Mouse (Mus musculus) ES-Bruce4 (cell line): Measurements from ENCODE around the gene Rfc4. TPM values are rescaled to one million over a fixed set of nuclear protein-coding genes. Genes with fewer than 3 reads are reported as not detected.

ENCODE experiments used
- H3K27ac ChIP-seq: 2 replicates; pipeline ENCODE4 v1.5.1; 2012; ENCODE audit warnings: low read length, inconsistent platforms; ENCODE audit not compliant: insufficient read depth
- H3K27me3 ChIP-seq: 2 replicates; pipeline ENCODE4 v1.6.1; 2012; ENCODE audit warnings: mild to moderate bottlenecking, low read length, inconsistent platforms; ENCODE audit not compliant: control insufficient read depth, poor library complexity, insufficient read depth, severe bottlenecking
- H3K36me3 ChIP-seq: 2 replicates; pipeline ENCODE4 v1.6.1; 2012; ENCODE audit warnings: inconsistent platforms, mild to moderate bottlenecking, low read length, moderate library complexity; ENCODE audit not compliant: control insufficient read depth, poor library complexity, insufficient read depth, severe bottlenecking
- H3K4me1 ChIP-seq: one replicate; pipeline ENCODE4 v1.8.1; 2011; ENCODE audit warnings: low read length; ENCODE audit not compliant: control insufficient read depth, insufficient read depth
- H3K4me3 ChIP-seq: 2 replicates; pipeline ENCODE4 v1.5.1; 2011; ENCODE audit warnings: low read depth, mild to moderate bottlenecking, low read length
- H3K9ac ChIP-seq: 2 replicates; pipeline ENCODE4 v1.6.1; 2012; ENCODE audit warnings: low read depth, mild to moderate bottlenecking, inconsistent platforms; ENCODE audit not compliant: poor library complexity, severe bottlenecking
- H3K9me3 ChIP-seq: replicated peaks from 2 replicates; pipeline ENCODE4 v1.6.1; 2012; ENCODE audit warnings: mild to moderate bottlenecking, low read length, inconsistent platforms; ENCODE audit not compliant: control insufficient read depth, poor library complexity, insufficient read depth, severe bottlenecking
- CTCF ChIP-seq: IDR thresholded peaks from one replicate; pipeline ENCODE4 v1.8.1; 2011; ENCODE audit warnings: low read depth, low read length
- EP300 ChIP-seq: IDR thresholded peaks from 2 replicates; pipeline ENCODE4 v1.6.1; 2011; ENCODE audit warnings: low read depth, low read length; ENCODE audit not compliant: insufficient read depth
- POLR2A ChIP-seq: IDR thresholded peaks from one replicate; pipeline ENCODE4 v1.8.1; 2011; ENCODE audit warnings: low read length; ENCODE audit not compliant: insufficient read depth
- polyA plus RNA-seq: library from polyadenylated mRNA; stranded (reverse); fragments of >200 nt; gene quantifications from 2 replicates; pipeline ENCODE4 v1.2.4, GENCODE M21; 2011; ENCODE audit warnings: low read depth; ENCODE audit not compliant: missing spikeins, insufficient read depth, insufficient read length

Rfc4 gene
- polyA plus RNA-seq, 1 experiment, result 73.8 TPM

- peak overlapping the region; percentile 90 for H3K4me3 ChIP-seq
- H3K27me3 ChIP-seq, result no peaks in the 10 kb centered on the region
- H3K4me1 ChIP-seq, result no peaks in the 10 kb centered on the region
- no peaks in the 10 kb centered on the region for H3K9me3 ChIP-seq
- H3K27ac ChIP-seq, result peak overlapping the region; percentile 99
- TF ChIP-seq CTCF (no peak), POLR2A (no peak), EP300 (no peak)
- peaks cover 65% of the 10 kb centered on the region for H3K36me3 ChIP-seq
- H3K9ac ChIP-seq, result peak overlapping the region; percentile 96
Measured at GRCm38 (mm10) chr16:23109350-23110280, 17.9 kb downstream of the Rfc4 start.

DNA sequence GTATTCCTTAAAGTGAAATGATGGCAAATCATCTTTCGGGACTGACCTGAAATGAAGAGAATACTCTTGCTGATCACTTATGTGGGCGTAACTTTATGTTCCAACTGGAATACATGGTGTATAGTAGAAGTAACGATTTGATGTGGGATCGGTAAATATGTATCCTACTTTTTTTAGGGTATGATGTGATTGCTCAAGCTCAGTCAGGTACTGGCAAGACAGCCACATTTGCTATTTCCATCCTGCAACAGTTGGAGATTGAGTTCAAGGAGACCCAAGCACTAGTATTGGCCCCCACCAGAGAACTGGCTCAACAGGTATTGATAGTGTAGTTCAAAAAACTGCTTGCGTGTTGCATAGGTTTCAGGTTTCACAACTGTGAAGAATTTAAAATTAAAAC is 18.6 kb downstream of the Rfc4 start:
- no peak for TF ChIP-seq POLR2A
- TF ChIP-seq CTCF, result no peak
- H3K4me1 ChIP-seq, result no peaks in the 10 kb centered on the region
- no peaks in the 10 kb centered on the region for H3K27me3 ChIP-seq
- H3K36me3 ChIP-seq, result peaks cover 58% of the 10 kb centered on the region
- peak overlapping the region; percentile 96 for H3K9ac ChIP-seq
- H3K9me3 ChIP-seq, result no peaks in the 10 kb centered on the region
- H3K4me3 ChIP-seq, result peak overlapping the region; percentile 90
- H3K27ac ChIP-seq, result peak overlapping the region; percentile 99

DNA sequence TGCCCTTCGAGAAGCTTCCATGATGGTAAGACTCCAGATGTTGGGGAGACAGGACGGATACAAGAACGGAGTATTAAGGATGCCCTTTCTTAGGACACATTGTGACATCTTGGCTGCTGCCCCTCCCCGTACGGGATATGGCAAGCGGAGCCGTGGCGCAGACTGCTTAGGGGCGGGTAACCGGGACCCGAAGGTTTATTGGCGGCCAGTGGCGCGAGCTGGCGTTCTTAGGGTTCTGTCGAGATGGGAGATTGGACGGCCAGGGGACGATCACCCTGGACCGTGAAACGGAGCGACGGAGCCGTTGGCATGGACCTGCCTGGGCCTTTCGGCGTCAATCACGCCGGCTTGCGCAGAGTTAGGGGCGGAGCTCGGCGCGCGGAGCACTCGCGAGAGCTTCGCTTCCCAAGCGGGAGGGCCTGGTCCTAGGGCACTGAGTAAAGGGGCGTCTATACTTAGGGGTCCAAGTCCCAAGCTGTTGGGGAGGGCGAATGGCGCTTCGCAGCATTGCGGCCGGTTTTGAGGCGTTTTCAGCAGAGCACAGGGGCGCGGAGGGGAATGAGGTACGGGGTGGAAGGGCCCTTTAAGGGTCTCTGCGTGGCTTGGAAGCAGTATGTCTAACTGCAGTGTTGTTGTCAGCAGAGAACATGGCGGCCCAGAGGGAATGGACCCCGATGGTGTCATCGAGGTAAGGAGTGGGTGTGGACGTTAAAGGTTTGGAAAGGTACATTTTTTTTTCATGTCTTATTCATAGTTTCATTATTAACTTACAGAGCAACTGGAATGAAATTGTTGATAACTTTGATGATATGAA is 19.4 kb downstream of the Rfc4 start:
- Histone ChIP-seq H3K4me3 (peak overlapping the region; percentile 90), H3K9ac (peak overlapping the region; percentile 96), H3K36me3 (peaks cover 55% of the 10 kb centered on the region), H3K27ac (peak overlapping the region; percentile 95), H3K27me3 (no peaks in the 10 kb centered on the region), H3K4me1 (no peaks in the 10 kb centered on the region), H3K9me3 (no peaks in the 10 kb centered on the region)
- TF ChIP-seq EP300 (0 out of 2 replicates have a peak, but pooled peaks have one; percentile 16), POLR2A (no peak)

GRCm38 (mm10) chr16:23107231-23107942 is 20.1 kb downstream of the Rfc4 start, which contains the start of gene Eif4a2:
Eif4a2 (plus strand) TSS chr16:23107444.
- Histone ChIP-seq H3K9ac (peak within 1 kb of the TSS; percentile 96), H3K4me3 (peak within 1 kb of the TSS; percentile 90), H3K27ac (peak within 1 kb of the TSS; percentile 95), H3K4me1 (no peaks in the 10 kb centered on the region), H3K9me3 (no peaks in the 10 kb centered on the region), H3K27me3 (no peaks in the 10 kb centered on the region), H3K36me3 (peaks cover 47% of the 10 kb centered on the region)
- peak; percentile 62 for TF ChIP-seq POLR2A
- no peak for TF ChIP-seq CTCF
- TF ChIP-seq EP300, result peak; percentile 74

DNA sequence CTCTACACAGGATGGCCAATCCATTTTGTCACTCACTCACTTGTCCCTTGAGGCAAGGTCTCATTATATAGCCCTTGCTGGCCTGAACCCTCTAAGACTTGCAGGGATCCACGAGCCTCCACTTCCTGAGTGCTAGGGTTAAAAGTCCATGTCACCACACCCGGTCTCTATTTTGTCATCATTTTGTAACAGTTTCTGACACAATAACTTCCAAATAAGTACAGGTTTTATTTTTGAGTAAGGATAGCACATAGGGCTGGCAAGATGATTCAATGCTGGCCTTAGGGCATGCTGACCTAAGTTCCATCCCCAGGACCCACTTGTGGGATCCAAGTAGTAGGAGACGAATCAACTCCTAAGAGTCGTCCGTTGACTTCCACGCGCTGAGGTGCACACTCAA is 21.4 kb downstream of the Rfc4 start:
- TF ChIP-seq EP300 (no peak), CTCF (no peak), POLR2A (no peak)
- Histone ChIP-seq H3K27ac (peak overlapping the region; percentile 54; the same call in 1 of the 2 replicates), H3K27me3 (no peaks in the 10 kb centered on the region), H3K4me1 (no peaks in the 10 kb centered on the region), H3K4me3 (no peak overlapping the region), H3K9me3 (no peaks in the 10 kb centered on the region), H3K9ac (peak overlapping the region; percentile 96), H3K36me3 (peaks cover 34% of the 10 kb centered on the region)
